Mouse (Mus musculus) bone marrow, adult 2 months (tissue): ENCODE measurements around the gene Gtpbp4. TPM values are rescaled to one million over a fixed set of nuclear protein-coding genes. Genes with fewer than 3 reads are reported as not detected.
"Not testable (repeated sequence)": the region's sequence is repeated elsewhere in the genome, so short reads cannot be mapped to it uniquely, and the experiment has no call there.

Source experiments
- H3K27ac ChIP-seq: fragments of 200-500 bp; 2 replicates; pipeline ENCODE4 v1.5.1; 2012; ENCODE audit warnings: low read depth, mild to moderate bottlenecking, control low read depth, inconsistent platforms, low read length; ENCODE audit not compliant: control insufficient read depth, poor library complexity, insufficient read depth
- H3K4me1 ChIP-seq: fragments of 200-500 bp; 2 replicates; pipeline ENCODE4 v1.6.1; 2011; ENCODE audit warnings: low read length; ENCODE audit not compliant: control insufficient read depth, insufficient read depth
- H3K4me3 ChIP-seq: fragments of 200-500 bp; replicated peaks from 2 replicates; pipeline ENCODE3; 2011; ENCODE audit warnings: mild to moderate bottlenecking, low read depth, low read length, control low read depth; ENCODE audit not compliant: control insufficient read depth
- CTCF ChIP-seq: fragments of 200-500 bp; IDR thresholded peaks from 2 replicates; pipeline ENCODE4 v1.5.1; 2011; ENCODE audit warnings: low read length, control low read depth; ENCODE audit not compliant: control insufficient read depth, insufficient read depth
- POLR2A ChIP-seq: fragments of 200-500 bp; IDR thresholded peaks from 2 replicates; pipeline ENCODE4 v1.6.1; 2011; ENCODE audit warnings: low read depth, mild to moderate bottlenecking, control low read depth, low read length, borderline replicate concordance; ENCODE audit not compliant: control insufficient read depth
- WGBS: fragments of 180-500 bp; shearing (Covaris S2); methylation state at CpG from one replicate; pipeline ENCODE4 v1.1.7; 2018; 5-methylcytosine and 5-hydroxymethylcytosine counted together
- polyA plus RNA-seq: library from polyadenylated mRNA; stranded (reverse); fragments of >200 nt; gene quantifications from 2 replicates; pipeline ENCODE4 v1.2.4, GENCODE M21; 2011; ENCODE audit warnings: low replicate concordance; ENCODE audit not compliant: missing spikeins, insufficient read depth, insufficient read length

The Gtpbp4 gene
- polyA plus RNA-seq, 1 experiment: 35.7 TPM

- H3K4me3 ChIP-seq: no peak overlapping the region
- 85% methylated on average over 7 of the region's 7 CpGs for WGBS
- no peak overlapping the region for H3K27ac ChIP-seq
- TF ChIP-seq CTCF (no peak), POLR2A (no peak)
- H3K4me1 ChIP-seq: no peaks in the 10 kb centered on the region; the same call in none of the 2 replicates
These were observed 25.7 kb upstream of the Gtpbp4 start for GRCm38 (mm10) chr13:9021556-9021955.

GRCm38 (mm10) chr13:9019713-9020112 is 23.8 kb upstream of the Gtpbp4 start:
- H3K27ac ChIP-seq: no peak overlapping the region
- 44% methylated on average over 4 of the region's 4 CpGs for WGBS
- H3K4me3 ChIP-seq: no peak overlapping the region
- TF ChIP-seq CTCF (no peak), POLR2A (no peak)
- H3K4me1 ChIP-seq: no peaks in the 10 kb centered on the region; the same call in none of the 2 replicates

GRCm38 (mm10) chr13:9018974-9019587 is 23.2 kb upstream of the Gtpbp4 start:
- no peak for TF ChIP-seq CTCF
- TF ChIP-seq POLR2A: no peak
- Histone ChIP-seq H3K4me3 (no peak overlapping the region), H3K27ac (no peak overlapping the region), H3K4me1 (no peaks in the 10 kb centered on the region; the same call in none of the 2 replicates)
- 57% methylated on average over 2 of the region's 2 CpGs for WGBS

GRCm38 (mm10) chr13:9017190-9017589 is 21.3 kb upstream of the Gtpbp4 start:
- no peak overlapping the region for H3K4me3 ChIP-seq
- TF ChIP-seq CTCF: no peak
- TF ChIP-seq POLR2A: no peak
- no peak overlapping the region for H3K27ac ChIP-seq
- WGBS: 84% methylated on average over 8 of the region's 8 CpGs
- H3K4me1 ChIP-seq: no peaks in the 10 kb centered on the region; the same call in 1 of the 2 replicates

GRCm38 (mm10) chr13:9014431-9014830 is 18.5 kb upstream of the Gtpbp4 start:
- WGBS: 30% methylated on average over 3 of the region's 3 CpGs
- Histone ChIP-seq H3K27ac (no peak overlapping the region), H3K4me3 (no peak overlapping the region), H3K4me1 (no peaks in the 10 kb centered on the region)
- no peak for TF ChIP-seq CTCF
- TF ChIP-seq POLR2A: no peak

GRCm38 (mm10) chr13:9013483-9013882 is 17.6 kb upstream of the Gtpbp4 start:
- TF ChIP-seq POLR2A (no peak), CTCF (no peak)
- 98% methylated on average over 1 of the region's 1 CpGs for WGBS

GRCm38 (mm10) chr13:9011596-9012350 is 15.9 kb upstream of the Gtpbp4 start:
- Histone ChIP-seq H3K4me3 (no peak overlapping the region), H3K4me1 (no peaks in the 10 kb centered on the region), H3K27ac (no peak overlapping the region)
- 58% methylated on average over 12 of the region's 12 CpGs for WGBS
- TF ChIP-seq POLR2A (no peak), CTCF (no peak)

More at GRCm38 (mm10) chr13:9013483-9013882, 17.6 kb upstream of the Gtpbp4 start:
- Histone ChIP-seq H3K4me1 (no peaks in the 10 kb centered on the region), H3K4me3 (no peak overlapping the region), H3K27ac (no peak overlapping the region)

GRCm38 (mm10) chr13:9003306-9003705 is 7.4 kb upstream of the Gtpbp4 start:
- no peak for TF ChIP-seq CTCF
- TF ChIP-seq POLR2A: no peak
- H3K4me1 ChIP-seq: no peaks in the 10 kb centered on the region
- 84% methylated on average over 2 of the region's 2 CpGs for WGBS
- H3K27ac ChIP-seq: no peak overlapping the region
- H3K4me3 ChIP-seq: no peak overlapping the region

GRCm38 (mm10) chr13:8999464-8999863 is 3.6 kb upstream of the Gtpbp4 start:
- WGBS: 56% methylated on average over 8 of the region's 8 CpGs
- H3K4me3 ChIP-seq: no peak overlapping the region
- peaks cover 1% of the 10 kb centered on the region; the same call in 1 of the 2 replicates for H3K4me1 ChIP-seq
- TF ChIP-seq POLR2A (no peak), CTCF (no peak)
- 0 out of 2 replicates have a peak overlapping the region, but pooled peaks have one; percentile 50 for H3K27ac ChIP-seq

- not testable (repeated sequence) for H3K4me3 ChIP-seq, H3K27ac ChIP-seq
- 79% methylated on average over 5 of the region's 5 CpGs for WGBS
These were observed 1.3 kb upstream of the Gtpbp4 start for GRCm38 (mm10) chr13:8997221-8997620.

More at GRCm38 (mm10) chr13:8997221-8997620, 1.3 kb upstream of the Gtpbp4 start:
- H3K4me1 ChIP-seq: not testable (repeated sequence)
